Mouse (Mus musculus) kidney, embryonic 14.5 days (tissue): Measurements from ENCODE around the gene Gnao1. TPM values are rescaled to one million over a fixed set of nuclear protein-coding genes. Genes with fewer than 3 reads are reported as not detected.

ENCODE experiments used
- ATAC-seq: fragments of 200-750 bp; cut with Nextera tagmentation; 2 replicates; pipeline ENCODE4 v1.8.0; 2017; ENCODE audit warnings: moderate number of reproducible peaks, mild to moderate bottlenecking, moderate TSS enrichment, moderate library complexity; ENCODE audit not compliant: low FRiP score, low TSS enrichment
- H3K27ac ChIP-seq: fragments of 300-500 bp; sonication (generic); 2 replicates; pipeline ENCODE4 v1.5.1; 2014; ENCODE audit warnings: low read depth, mild to moderate bottlenecking, low read length, moderate library complexity, mixed read lengths
- H3K27me3 ChIP-seq: fragments of 300-500 bp; sonication (generic); 2 replicates; pipeline ENCODE4 v1.6.1; 2014; ENCODE audit warnings: mild to moderate bottlenecking, low read length; ENCODE audit not compliant: control insufficient read depth, insufficient read depth
- H3K36me3 ChIP-seq: fragments of 300-500 bp; sonication (generic); 2 replicates; pipeline ENCODE4 v1.6.1; 2014; ENCODE audit warnings: low read length, mixed read lengths; ENCODE audit not compliant: control insufficient read depth, insufficient read depth
- H3K4me1 ChIP-seq: fragments of 300-500 bp; sonication (generic); 2 replicates; pipeline ENCODE4 v1.6.1; 2014; ENCODE audit warnings: low read length, mixed read lengths; ENCODE audit not compliant: control insufficient read depth, insufficient read depth
- H3K4me2 ChIP-seq: fragments of 300-500 bp; sonication (generic); replicated peaks from 2 replicates; pipeline ENCODE4 v1.6.1; 2014; ENCODE audit warnings: low read depth, mild to moderate bottlenecking, low read length
- H3K4me3 ChIP-seq: fragments of 300-500 bp; sonication (generic); 2 replicates; pipeline ENCODE4 v1.5.1; 2014; ENCODE audit warnings: mild to moderate bottlenecking, low read length
- H3K9ac ChIP-seq: fragments of 300-500 bp; sonication (generic); 2 replicates; pipeline ENCODE4 v1.6.1; 2014; ENCODE audit warnings: low read depth, mild to moderate bottlenecking, low read length, moderate library complexity
- H3K9me3 ChIP-seq: fragments of 300-500 bp; sonication (generic); 2 replicates; pipeline ENCODE4 v1.6.1; 2016; ENCODE audit warnings: low read length; ENCODE audit not compliant: control insufficient read depth
- WGBS: fragments of 180-500 bp; shearing (Covaris S2); extraction: QIAGEN DNeasy Blood & Tissue Kit; methylation state at CpG from one replicate; pipeline ENCODE4 v1.1.7; 2014; 5-methylcytosine and 5-hydroxymethylcytosine counted together
- polyA plus RNA-seq: library from polyadenylated mRNA; unstranded; fragments of >200 nt; fragmentation: Nextera tagmentation; extraction: Ambion mirVana; gene quantifications from 2 replicates; pipeline ENCODE4 v1.2.1, GENCODE M21; 2014

Gene Gnao1
- polyA plus RNA-seq, 1 experiment from 2014 or later = 1.9 TPM

DNA sequence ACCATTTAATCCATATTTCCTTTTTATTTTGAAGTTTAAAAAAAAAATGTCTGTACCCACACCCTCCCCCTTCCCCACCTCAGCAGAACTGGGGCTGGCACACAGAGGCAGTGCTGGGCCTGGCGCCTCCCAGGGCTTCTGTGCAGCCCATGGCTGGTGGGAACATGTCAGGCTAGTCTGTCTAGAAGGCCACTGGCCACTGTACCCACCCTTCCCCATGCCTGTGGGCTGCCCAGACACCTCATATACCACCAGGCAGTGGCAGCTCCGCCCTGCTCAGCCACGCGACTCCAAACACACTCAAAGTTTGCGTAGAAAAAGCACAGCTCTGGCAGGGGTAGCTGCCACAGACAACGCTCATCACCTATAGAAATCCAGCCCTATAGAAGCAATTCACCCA, 158.5 kb downstream of the Gnao1 start:
- 62% methylated on average over 6 of the region's 6 CpGs for WGBS
- Histone ChIP-seq H3K27ac (no peak overlapping the region), H3K9ac (no peak overlapping the region), H3K4me2 (no peak overlapping the region), H3K4me3 (no peak overlapping the region), H3K9me3 (no peaks in the 10 kb centered on the region), H3K27me3 (no peaks in the 10 kb centered on the region), H3K4me1 (no peaks in the 10 kb centered on the region), H3K36me3 (peaks cover 20% of the 10 kb centered on the region)
- ATAC-seq = peak; percentile 64; the same call in 1 of the 2 replicates

DNA sequence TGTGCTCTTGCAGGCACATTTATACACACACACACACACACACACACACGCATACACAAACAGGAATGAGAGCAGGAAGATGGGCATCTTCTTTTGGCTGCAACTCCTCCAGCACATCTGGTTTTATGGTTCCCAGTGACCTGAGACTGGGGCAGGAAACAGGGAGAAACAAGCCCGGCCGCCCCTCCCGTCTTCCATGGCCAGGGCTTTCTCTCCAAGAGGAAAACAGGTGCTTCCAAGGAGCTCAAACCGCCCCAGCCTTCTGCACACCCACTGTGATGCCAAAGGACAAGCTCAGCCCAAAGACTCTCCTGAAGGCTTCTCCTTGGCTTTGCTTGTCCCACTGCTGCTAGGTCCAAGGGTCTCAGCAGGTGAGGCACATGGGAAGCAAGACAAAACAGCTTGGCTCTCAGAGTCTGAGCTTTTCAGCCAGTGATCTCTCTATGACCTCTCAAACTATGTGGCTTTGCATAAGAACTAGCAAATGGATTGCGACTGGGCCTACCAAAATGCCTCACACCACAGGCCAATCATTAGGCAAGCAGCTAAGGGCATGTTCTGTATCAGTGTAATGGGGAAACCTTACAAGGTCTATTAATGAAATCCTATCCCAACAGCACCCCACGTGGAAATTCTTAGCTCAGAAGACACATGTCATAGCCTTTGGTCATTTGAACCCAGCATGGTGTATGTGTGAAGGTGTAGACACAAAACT, 160.0 kb downstream of the Gnao1 start:
- Histone ChIP-seq H3K9me3 (no peaks in the 10 kb centered on the region), H3K4me3 (no peak overlapping the region), H3K36me3 (peaks cover 35% of the 10 kb centered on the region), H3K27me3 (no peaks in the 10 kb centered on the region), H3K4me1 (no peaks in the 10 kb centered on the region), H3K9ac (no peak overlapping the region), H3K27ac (no peak overlapping the region), H3K4me2 (no peak overlapping the region)
- ATAC-seq = no peak
- 55% methylated on average over 7 of the region's 7 CpGs for WGBS

- 77% methylated on average over 10 of the region's 10 CpGs for WGBS
- H3K36me3 ChIP-seq = peaks cover 52% of the 10 kb centered on the region
- no peaks in the 10 kb centered on the region for H3K27me3 ChIP-seq
- H3K4me1 ChIP-seq = no peaks in the 10 kb centered on the region
- no peaks in the 10 kb centered on the region for H3K9me3 ChIP-seq
- H3K27ac ChIP-seq = no peak overlapping the region
- H3K4me3 ChIP-seq = no peak overlapping the region
- no peak overlapping the region for H3K9ac ChIP-seq
- no peak overlapping the region for H3K4me2 ChIP-seq
- no peak for ATAC-seq
Observed at GRCm38 (mm10) chr8:93971451-93971850, 161.7 kb downstream of the Gnao1 start.

- 96% methylated on average over 5 of the region's 5 CpGs for WGBS
- no peak overlapping the region for H3K27ac ChIP-seq
- no peak overlapping the region for H3K9ac ChIP-seq
- H3K9me3 ChIP-seq = no peaks in the 10 kb centered on the region
- peaks cover 57% of the 10 kb centered on the region for H3K36me3 ChIP-seq
- no peak overlapping the region for H3K4me3 ChIP-seq
- no peaks in the 10 kb centered on the region for H3K4me1 ChIP-seq
- no peak for ATAC-seq
- H3K4me2 ChIP-seq = no peak overlapping the region
- H3K27me3 ChIP-seq = no peaks in the 10 kb centered on the region
Observed at GRCm38 (mm10) chr8:93972211-93972610, 162.4 kb downstream of the Gnao1 start.

- peaks cover 66% of the 10 kb centered on the region for H3K36me3 ChIP-seq
- no peaks in the 10 kb centered on the region for H3K4me1 ChIP-seq
- WGBS = 81% methylated on average over 14 of the region's 14 CpGs
- no peak overlapping the region for H3K4me2 ChIP-seq
- no peak for ATAC-seq
- H3K27ac ChIP-seq = no peak overlapping the region
- H3K27me3 ChIP-seq = no peaks in the 10 kb centered on the region
- H3K9ac ChIP-seq = no peak overlapping the region
- no peak overlapping the region for H3K4me3 ChIP-seq
- H3K9me3 ChIP-seq = no peaks in the 10 kb centered on the region
Observed at GRCm38 (mm10) chr8:93972971-93973734, 163.4 kb downstream of the Gnao1 start.

- Histone ChIP-seq H3K9ac (no peak overlapping the region), H3K9me3 (no peaks in the 10 kb centered on the region), H3K36me3 (peaks cover 73% of the 10 kb centered on the region), H3K4me3 (no peak overlapping the region), H3K27me3 (no peaks in the 10 kb centered on the region), H3K4me2 (no peak overlapping the region), H3K27ac (no peak overlapping the region), H3K4me1 (no peaks in the 10 kb centered on the region)
- no peak for ATAC-seq
- WGBS = 94% methylated on average over 13 of the region's 13 CpGs
Observed at GRCm38 (mm10) chr8:93973831-93974375, 164.1 kb downstream of the Gnao1 start.

DNA sequence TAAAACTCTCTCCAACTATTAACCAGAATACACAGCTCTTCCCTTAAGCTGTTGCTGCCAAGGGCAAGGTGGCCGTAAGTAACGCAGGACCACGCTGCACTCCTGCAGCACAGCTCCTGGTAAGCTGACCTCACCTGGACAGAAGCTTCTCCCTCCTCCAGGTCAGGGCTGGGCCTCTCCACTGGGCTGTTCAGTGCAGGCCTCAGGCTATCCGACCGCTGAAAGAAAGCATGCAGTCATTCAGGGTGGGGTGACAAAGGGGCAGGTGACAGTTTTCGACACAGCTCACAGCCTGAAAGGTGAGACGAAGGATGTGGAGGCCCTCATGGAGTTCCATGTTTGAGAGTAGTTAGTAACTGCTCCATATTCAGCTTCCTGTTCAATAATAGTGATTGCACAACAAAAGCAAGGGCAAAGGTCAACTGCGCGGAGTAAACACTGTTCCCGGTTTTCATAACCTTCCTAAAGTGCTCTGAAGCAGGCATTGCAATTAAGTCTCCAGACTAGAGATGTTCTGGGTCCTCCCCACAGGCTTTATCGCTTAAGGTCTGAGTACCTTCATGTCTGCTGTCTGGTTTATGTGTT, 164.9 kb downstream of the Gnao1 start:
- 87% methylated on average over 11 of the region's 11 CpGs for WGBS

GRCm38 (mm10) chr8:93975358-93975757, 165.6 kb downstream of the Gnao1 start:
- no peak overlapping the region for H3K9ac ChIP-seq
- no peak overlapping the region for H3K27ac ChIP-seq
- H3K4me1 ChIP-seq = no peaks in the 10 kb centered on the region
- WGBS = 84% methylated on average over 2 of the region's 2 CpGs
- H3K27me3 ChIP-seq = no peaks in the 10 kb centered on the region
- no peak for ATAC-seq
- H3K9me3 ChIP-seq = no peaks in the 10 kb centered on the region
- peaks cover 86% of the 10 kb centered on the region for H3K36me3 ChIP-seq
- H3K4me3 ChIP-seq = no peak overlapping the region
- no peak overlapping the region for H3K4me2 ChIP-seq

More for the DNA sequence above, 164.9 kb downstream of the Gnao1 start:
- ATAC-seq = no peak
- Histone ChIP-seq H3K36me3 (peaks cover 80% of the 10 kb centered on the region), H3K9ac (no peak overlapping the region), H3K4me2 (no peak overlapping the region), H3K4me3 (no peak overlapping the region), H3K9me3 (no peaks in the 10 kb centered on the region), H3K27ac (no peak overlapping the region), H3K27me3 (no peaks in the 10 kb centered on the region), H3K4me1 (no peaks in the 10 kb centered on the region)
